Mouse (Mus musculus): ENCODE results near the gene Fam166a. TPM values are rescaled to one million over a fixed set of nuclear protein-coding genes. Genes with fewer than 3 reads are reported as not detected.

Gene Fam166a
- total RNA-seq, 2 experiments from 2014 or later, result not detected

DNA sequence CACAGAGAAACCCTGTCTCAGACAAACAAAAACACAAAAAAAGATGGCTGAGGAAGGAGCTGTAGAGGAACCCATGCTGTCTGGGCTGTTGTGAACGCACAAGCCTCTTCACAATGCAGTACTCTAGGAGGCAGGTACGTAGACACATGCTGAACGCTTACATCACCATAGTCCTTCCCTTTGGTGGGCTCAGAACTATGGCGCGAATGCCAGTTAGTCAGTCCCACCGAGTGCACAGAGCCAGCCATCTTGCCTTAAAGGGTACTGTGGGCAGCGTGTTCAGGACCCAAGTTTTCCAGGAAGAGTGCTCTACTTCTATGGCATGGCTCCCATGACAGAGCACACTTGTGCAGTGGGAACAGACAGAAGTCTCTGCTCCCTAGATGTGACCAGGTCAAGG, 34.0 kb upstream of the Fam166a start:
- no peak for DNase-seq (ENCODE audit: low spot score in 2 of 2)

GRCm38 (mm10) chr2:25185625-25186574, 32.6 kb upstream of the Fam166a start:
- DNase-seq (ENCODE audit: low spot score in 2 of 2), result peak; percentile 22 to 48

- no peak for DNase-seq (ENCODE audit: low spot score in 2 of 2)
Observed at GRCm38 (mm10) chr2:25186575-25186930, 32.0 kb upstream of the Fam166a start.

- DNase-seq (ENCODE audit: low spot score in 2 of 2), result no peak
Observed at GRCm38 (mm10) chr2:25187841-25188240, 30.7 kb upstream of the Fam166a start.

DNA sequence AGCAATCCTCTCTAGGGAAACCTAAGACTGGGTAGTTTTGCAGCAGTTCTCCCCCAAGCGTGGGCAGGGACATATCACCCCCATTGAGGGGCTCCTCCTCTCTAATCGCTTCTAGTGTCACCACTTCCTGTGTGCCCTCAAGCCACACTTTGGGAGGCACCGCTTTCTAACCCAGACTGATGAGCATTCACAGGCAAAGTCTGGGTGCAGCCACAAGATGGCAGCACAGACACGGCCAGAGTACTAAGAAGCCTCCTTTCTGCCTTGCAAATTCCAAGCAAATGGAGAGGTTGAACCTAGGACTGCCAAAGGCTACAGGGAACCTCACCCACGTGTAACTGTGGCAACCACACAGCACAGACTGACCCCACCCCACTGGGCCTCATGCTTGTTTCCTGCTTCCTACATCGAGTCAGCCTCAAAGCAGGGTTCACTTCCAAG, 25.2 kb upstream of the Fam166a start:
- DNase-seq (ENCODE audit: low spot score in 2 of 2), result peak; percentile 79 to 84

GRCm38 (mm10) chr2:25194006-25194405, 24.5 kb upstream of the Fam166a start:
- DNase-seq (ENCODE audit: low spot score in 2 of 2), result no peak

- peak in 1 of 2 experiments; percentile 31 for DNase-seq (ENCODE audit: low spot score in 2 of 2)
Observed at GRCm38 (mm10) chr2:25194486-25195171, 23.9 kb upstream of the Fam166a start.

GRCm38 (mm10) chr2:25195211-25196156, 23.1 kb upstream of the Fam166a start:
- DNase-seq (ENCODE audit: low spot score in 2 of 2), result peak; percentile 61 to 62

GRCm38 (mm10) chr2:25196172-25196954, 22.2 kb upstream of the Fam166a start, which contains the start of gene Tor4a:
Gene Tor4a (minus strand): TSS chr2:25196886.
- peak; percentile 68 to 71 for DNase-seq (ENCODE audit: low spot score in 2 of 2)

- no peak for DNase-seq (ENCODE audit: low spot score in 2 of 2)
Observed at GRCm38 (mm10) chr2:25197191-25197590, 21.4 kb upstream of the Fam166a start.

- DNase-seq (ENCODE audit: low spot score in 2 of 2), result no peak
Observed at GRCm38 (mm10) chr2:25197946-25198345, 20.6 kb upstream of the Fam166a start.

- DNase-seq (ENCODE audit: low spot score in 2 of 2), result no peak
Observed at GRCm38 (mm10) chr2:25200631-25201030, 17.9 kb upstream of the Fam166a start.

- no peak for DNase-seq (ENCODE audit: low spot score in 2 of 2)
Observed at GRCm38 (mm10) chr2:25203631-25204214, 14.8 kb upstream of the Fam166a start.

DNA sequence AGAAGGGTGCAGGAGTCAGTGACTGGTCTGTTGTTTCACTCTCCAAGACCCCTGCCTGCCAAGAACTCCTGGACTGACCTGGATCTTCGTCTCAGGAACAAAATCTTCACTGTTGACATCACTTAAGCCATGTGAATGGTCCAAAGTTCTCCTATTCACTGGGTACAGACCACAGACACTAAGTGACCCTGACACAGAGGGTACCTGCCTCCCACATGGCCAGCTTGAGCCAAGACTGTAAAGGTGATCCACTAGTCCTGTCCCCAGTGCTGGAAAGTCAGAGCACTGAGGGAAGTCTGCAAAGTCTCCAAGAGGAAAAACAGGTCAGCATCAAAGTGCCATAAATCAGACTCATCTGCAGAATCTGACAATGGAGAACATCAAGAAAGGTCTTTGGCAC, 11.0 kb upstream of the Fam166a start:
- no peak for DNase-seq (ENCODE audit: low spot score in 2 of 2)

DNA sequence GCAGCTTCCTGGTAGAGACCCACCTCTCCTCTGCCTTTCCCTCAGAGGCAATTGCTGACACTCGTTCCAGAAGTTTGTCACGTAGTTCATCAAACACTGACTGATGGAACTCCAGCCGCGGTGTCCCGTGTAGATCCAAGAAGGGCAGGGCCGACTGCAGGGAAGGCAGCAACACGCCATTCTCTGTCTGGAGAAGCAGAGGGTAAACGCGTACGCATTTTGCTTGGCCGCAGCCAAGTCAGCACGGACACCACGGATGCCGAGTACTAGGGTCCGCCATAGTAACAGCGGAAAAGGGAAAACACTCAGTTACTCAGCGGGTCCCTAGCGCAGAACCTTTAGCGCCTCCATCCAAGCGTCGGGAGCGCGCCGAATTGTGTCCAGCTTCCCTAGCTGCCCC, 7.9 kb upstream of the Fam166a start:
- DNase-seq (ENCODE audit: low spot score in 2 of 2), result no peak

GRCm38 (mm10) chr2:25211121-25211670, 7.3 kb upstream of the Fam166a start, which contains the start of gene Nelfb:
Gene Nelfb (minus strand): TSS chr2:25211489.
- DNase-seq (ENCODE audit: low spot score in 2 of 2), result peak; percentile 87 to 89

DNA sequence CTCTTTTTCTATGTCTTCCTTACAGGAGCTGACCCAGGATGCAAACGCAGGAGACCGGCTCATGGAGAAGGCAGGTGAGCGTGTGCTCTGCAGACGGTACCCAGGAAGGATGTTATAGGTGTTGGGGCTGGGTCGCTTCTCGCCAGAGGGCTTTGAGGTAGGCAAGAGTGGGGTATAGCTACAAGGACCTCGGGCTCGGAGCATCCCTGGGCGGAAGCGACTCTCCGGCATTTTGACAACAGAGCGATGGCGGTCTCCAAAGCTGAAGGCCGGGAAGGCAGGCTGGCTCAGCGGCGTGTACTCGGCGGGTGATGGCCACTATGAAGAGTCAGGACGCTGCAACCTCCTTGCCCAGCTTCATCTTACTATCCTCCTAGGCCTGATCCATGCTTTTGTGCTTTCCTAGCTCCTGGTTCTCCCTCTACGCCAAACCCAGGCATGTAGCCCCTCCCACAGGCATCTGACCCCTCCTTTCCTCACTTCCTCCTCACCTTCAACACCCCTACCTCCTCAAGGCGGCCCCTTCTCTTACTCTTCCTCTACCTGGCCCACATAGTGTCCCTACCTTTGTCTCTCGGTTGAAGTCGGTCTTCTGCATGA, 5.2 kb upstream of the Fam166a start:
- no peak for DNase-seq (ENCODE audit: low spot score in 2 of 2)

DNA sequence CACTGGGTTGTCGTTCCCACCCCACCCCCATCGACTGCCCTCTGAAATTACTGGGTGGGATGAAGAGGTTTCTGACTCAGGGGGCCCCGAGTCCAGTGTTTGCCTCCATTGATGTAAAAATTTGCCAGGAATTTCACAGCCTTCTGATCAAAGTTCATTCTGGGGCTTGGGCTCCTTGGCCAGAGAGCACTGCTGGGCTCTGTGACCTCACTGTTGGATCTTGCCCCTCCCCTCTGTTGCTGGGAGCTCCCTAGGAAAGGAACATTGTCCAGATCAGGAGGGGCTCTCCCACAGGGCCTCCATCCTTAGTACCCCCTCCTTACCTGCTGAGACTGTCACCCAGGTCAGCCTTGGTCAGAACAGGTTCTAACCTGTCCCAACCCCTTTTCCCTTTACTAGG, 4.1 kb upstream of the Fam166a start, which contains the start of gene Stpg3:
TSS of gene Stpg3 (minus strand) at position 194 of the 400 bp plus-strand sequence.
- no peak for DNase-seq (ENCODE audit: low spot score in 2 of 2)

GRCm38 (mm10) chr2:25217666-25218065, 879 bp upstream of the Fam166a start:
- no peak for DNase-seq (ENCODE audit: low spot score in 2 of 2)

Data from adrenal gland, adult 18-20 months (tissue).